Mouse (Mus musculus): ENCODE results near the gene Prdx6b. TPM values are rescaled to one million over a fixed set of nuclear protein-coding genes. Genes with fewer than 3 reads are reported as not detected.

Gene Prdx6b
- polyA plus RNA-seq (2012; rRNA removed; ENCODE audit: low replicate concordance), result not detected in 2 replicates

DNA sequence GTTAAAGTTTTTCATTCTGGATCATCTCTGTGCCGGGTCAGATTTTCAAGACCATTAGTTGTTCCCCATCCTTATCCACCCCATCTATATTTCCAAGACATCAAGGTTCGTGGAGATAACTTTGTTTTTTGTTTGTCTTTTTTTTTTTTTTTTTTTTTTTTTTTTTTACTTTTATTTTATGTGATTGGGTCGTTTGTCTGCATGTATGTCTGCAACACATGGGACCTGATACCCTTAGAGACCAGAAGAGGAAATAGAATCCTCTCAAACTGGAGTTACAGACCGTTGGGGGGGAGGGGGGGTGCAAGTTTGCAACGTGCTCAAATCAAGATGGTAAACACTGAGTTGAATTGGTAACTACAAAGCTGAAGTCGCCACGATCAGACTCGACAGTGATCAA, at the start of gene Prdx6b:
TSS of gene Prdx6b (plus strand) at position 301 of the 400 bp plus-strand sequence.

GRCm38 (mm10) chr2:80315242-80316161, 23.2 kb downstream of the Prdx6b start, which contains the start of gene Dnajc10:
Dnajc10 (plus strand) TSS chr2:80315466.

Other genes starting within 250 kb of the Prdx6b start
- gene Pde1a, start 163.0 kb upstream of the Prdx6b start, polyA plus RNA-seq (2012; rRNA removed; ENCODE audit: low replicate concordance), result 0.75 and 0.92 TPM in 2 replicates
- gene Dnajc10, start 23.0 kb downstream of the Prdx6b start, polyA plus RNA-seq (2012; rRNA removed; ENCODE audit: low replicate concordance), result 4.4 and 15.6 TPM in 2 replicates
- gene Frzb, start 155.2 kb downstream of the Prdx6b start, polyA plus RNA-seq (2012; rRNA removed; ENCODE audit: low replicate concordance), result 1.2 and 1.4 TPM in 2 replicates